Mouse (Mus musculus) adrenal gland, postnatal 10 days (tissue): ENCODE measurements at regions not wholly inside any gene's neighbourhood (a gene's known extent, or its start where the extent isn't known, plus 50 kb on each side); places are given as distances from the start of the nearest gene placed in this dataset.

ENCODE experiments used
- DNase-seq: peaks from one replicate; pipeline ENCODE4 v3.0.0; 2021; ENCODE audit warnings: mixed read lengths

DNA sequence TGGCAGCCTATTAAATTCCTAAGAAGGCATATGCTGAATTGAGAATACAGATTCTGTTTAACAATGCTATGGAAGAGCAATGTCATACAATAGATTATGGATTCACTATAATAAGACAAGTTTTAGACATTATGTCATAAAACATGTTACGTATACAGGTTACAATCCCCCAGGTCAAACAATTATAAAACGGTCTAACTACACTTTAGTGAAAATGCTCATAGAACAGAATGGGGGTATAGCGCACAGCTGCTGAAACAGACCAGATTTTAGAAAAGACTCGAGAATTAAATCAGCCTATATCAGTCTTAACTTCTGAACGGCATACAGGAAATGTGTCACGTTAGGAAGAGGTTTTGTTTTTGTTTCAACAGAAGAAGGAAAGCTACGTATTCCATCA is 660.5 kb upstream of the Sel1l start:
- no peak for DNase-seq

GRCm38 (mm10) chr12:92508796-92509489 is 660.0 kb upstream of the Sel1l start:
- peak; percentile 20 for DNase-seq

GRCm38 (mm10) chr12:92483984-92484383 is 635.0 kb upstream of the Sel1l start:
- no peak for DNase-seq

DNA sequence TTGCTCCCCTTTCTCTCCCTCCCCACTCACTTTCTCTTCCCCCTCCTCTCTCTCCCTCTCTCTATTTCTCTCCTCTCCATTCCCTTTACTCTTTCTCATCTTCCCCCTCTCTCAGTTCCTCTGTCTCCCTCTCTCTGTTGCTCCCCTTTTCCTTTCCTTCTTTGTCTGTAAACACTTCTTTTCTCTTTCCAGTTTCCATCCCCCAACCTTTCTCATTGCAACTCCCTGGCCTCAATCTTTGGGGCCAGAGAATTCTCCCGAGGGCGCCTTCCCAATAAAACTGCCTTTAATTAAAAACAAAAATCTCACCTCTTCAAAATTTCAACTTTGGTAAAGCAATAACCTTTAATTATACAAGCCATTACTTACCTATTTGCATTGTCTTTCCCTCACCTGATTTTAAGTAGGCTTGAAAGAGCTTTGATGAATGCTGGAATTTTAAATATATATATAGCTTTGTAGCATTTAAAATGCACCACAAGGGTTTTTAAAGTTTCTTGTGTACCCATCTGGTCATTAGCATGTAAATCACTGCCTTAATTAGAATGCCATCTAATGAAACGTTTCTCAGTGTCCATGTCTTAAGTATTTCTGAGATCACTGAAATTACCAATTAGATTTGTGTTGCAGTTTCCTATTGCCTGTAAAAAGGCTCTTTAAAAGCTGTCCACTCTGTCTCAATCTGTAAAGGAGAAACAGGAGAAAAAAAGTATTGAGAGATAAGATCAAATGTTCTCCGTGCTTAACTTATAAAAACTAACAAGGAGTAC is 625.5 kb upstream of the Sel1l start:
- no peak for DNase-seq

- no peak for DNase-seq
Observed at GRCm38 (mm10) chr12:92451110-92451818, 602.3 kb upstream of the Sel1l start.

DNA sequence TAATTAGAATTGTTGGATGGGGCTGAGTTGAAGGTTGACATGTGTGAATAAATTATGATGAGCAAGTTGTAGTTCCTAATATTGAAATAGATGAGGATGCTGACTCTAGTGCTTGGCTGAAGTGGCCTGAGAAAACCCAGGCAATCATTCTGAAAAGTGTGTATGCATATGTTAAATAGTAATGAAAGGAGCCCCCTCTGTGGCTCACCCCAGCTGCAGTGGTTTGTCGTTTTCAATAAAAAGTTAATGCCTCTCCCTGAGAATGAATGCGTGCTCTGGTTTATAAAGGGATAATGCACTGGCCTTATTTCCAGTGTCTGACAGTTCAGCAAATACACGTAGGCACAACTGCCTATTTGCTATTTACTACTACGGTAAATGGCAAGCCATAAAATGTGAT is 569.5 kb upstream of the Sel1l start:
- no peak for DNase-seq

GRCm38 (mm10) chr12:92405506-92405905 is 556.5 kb upstream of the Sel1l start:
- DNase-seq = peak; percentile 3

DNA sequence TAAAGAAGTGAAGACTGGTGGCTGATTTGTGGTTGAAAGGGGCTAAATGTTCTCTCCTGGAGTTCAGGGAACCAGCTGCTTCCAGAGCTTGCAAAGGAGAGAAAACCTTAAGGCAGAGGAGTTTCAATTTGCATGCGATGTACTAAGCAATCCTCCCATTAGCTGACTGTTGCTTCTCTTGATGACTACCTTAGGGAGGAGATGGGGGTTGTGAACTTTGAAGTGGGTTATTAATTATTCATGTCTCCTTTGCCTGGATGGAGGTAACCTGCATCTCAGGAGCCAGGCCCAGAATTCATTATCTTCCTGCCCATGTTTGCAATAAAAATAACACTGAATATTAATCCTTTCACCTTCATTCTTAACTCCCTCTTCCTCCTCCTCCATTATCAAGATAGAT is 552.0 kb upstream of the Sel1l start:
- DNase-seq = no peak

DNA sequence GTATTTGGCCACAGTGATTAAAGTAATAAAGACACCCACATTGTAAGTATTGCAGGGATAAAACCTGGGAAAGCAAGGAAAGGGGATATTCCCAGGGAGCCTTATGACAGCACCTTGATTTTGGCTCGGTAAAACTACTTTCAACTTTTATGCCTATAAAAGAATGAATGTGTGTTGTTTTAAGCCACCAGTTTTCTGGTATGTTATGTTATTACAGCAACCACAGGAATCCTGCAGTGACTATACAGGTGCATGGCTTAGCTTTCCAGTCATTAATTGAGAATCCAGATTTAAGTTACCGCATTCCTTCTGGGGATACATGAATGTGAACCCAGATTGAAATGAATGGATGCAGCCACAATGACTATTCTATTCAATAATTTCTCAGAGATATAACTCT is 537.2 kb upstream of the Sel1l start:
- no peak for DNase-seq

GRCm38 (mm10) chr12:92384266-92384937 is 535.4 kb upstream of the Sel1l start:
- DNase-seq = no peak

GRCm38 (mm10) chr12:92379130-92379529 is 530.2 kb upstream of the Sel1l start:
- DNase-seq = no peak

- no peak for DNase-seq
Observed at GRCm38 (mm10) chr12:92365926-92366325, 517.0 kb upstream of the Sel1l start.

DNA sequence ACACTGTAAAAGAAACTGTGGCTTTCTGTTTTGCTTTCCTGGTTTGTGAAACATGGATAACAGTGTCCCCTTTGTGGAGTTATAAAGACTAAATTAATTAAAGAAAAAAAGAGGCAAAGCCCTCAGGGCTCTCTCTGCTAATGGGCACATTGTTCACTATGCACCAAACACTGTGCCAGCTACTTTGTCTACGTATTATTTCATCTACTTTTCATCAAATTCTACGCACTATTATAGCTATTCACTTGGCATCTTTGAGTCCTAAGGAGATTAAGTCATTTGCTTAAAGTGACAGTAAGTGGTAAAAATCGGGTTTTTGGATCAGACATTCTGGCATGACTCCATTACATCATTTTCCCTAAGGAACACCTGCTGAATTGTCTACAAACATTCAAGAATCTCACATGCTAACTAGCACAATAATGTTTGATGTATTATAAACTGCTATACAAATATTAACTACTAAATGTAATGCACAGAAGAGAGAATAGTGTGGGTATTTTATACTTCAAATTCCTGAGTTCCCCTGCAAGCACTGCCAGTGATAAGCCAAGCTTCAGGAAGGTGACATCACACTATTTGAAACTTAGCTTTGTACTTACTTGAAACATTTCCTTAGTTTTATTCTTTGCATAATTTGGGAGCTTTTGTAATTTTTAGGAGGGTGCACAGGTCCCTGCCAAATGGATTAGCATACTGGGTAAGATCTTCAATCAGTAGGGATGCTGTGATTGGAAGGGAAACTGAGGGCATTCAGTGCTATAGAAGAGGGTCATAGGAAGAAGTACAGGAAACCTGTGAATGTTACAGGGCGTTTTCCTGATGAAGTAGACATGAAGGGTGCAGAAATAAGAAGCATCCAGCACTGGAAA is 504.7 kb upstream of the Sel1l start:
- no peak for DNase-seq

GRCm38 (mm10) chr12:92318241-92318640 is 469.3 kb upstream of the Sel1l start:
- DNase-seq = peak; percentile 17

DNA sequence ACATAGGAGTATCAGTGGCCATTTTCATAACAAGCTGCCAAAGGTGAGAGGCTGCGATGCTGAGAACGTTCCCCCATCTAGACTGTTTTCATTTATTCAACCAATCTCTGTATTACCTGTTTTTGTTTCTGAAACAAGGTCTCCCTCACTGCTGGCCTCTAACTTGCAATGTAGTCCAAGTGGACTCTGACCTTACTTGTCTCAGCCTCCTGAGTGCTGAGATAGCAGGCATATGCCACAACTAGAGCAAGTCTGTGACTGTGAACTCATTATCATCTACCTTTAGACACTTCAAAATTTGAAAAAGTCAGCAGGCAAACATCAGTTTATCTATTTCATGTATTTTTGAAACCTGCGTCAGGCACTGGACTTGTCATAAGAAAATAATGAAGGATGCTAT is 468.7 kb upstream of the Sel1l start:
- DNase-seq = no peak

DNA sequence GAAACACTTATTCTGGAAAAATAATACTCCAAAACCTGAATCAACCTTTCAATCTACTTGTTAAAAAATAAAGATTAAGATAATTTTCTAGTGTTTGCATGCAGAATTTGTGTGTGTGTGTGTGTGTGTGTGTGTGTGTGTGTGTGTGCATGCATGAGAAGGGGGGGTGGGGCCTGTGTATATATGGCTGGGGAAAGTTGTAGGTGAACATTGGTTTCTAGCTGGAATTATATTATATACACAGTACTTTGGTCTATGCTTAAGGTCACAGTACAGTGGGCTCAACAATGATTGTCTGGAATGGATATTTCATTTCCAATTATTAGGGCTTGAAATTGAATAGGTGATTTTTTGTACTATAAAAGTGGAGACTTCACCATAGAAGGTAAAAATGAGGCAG is 467.3 kb upstream of the Sel1l start:
- DNase-seq = no peak

GRCm38 (mm10) chr12:92315820-92316219 is 466.9 kb upstream of the Sel1l start:
- DNase-seq = no peak

DNA sequence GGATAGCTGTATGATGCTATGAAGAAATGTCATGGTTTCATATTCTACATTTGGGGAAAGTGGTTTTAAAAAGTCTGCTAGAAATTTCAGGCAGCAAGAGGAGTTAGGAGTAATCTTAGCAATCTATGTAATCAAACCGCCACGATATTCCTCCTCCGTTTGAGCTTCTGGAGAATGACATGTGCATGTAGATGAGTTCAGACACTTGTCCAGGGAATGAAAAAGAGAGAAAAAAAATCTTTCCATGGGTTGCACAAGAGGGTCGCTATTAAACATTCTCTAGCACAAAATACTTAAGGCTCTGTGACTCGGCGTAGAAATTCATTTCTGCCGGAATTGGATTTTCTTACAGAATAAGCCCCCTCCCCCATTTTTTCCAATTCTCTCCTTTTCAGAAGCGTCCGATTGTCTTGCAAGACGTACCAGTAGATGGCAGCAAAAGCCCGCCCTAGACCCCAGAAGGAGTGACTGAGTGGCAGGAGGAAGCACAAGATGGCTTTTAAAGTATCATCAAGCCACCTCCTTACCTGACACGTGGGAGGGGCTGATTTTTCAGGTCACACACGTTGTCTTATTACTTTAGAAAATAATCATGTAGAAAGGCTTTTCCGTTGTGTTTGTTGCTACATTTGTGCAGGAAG is 454.1 kb upstream of the Sel1l start:
- DNase-seq = peak; percentile 74

GRCm38 (mm10) chr12:92294887-92295286 is 445.9 kb upstream of the Sel1l start:
- DNase-seq = no peak

- DNase-seq = no peak
Observed at GRCm38 (mm10) chr12:92293341-92293720, 444.4 kb upstream of the Sel1l start.
